Mouse (Mus musculus) embryonic facial prominence, embryonic 14.5 days (tissue): ENCODE data around the gene Kcne3. TPM values are rescaled to one million over a fixed set of nuclear protein-coding genes. Genes with fewer than 3 reads are reported as not detected.
A peak's percentile ranks its signal among the peaks of the same experiment; 100 is the strongest.

ENCODE experiments used
- ATAC-seq: fragments of 200-750 bp; cut with Nextera tagmentation; 2 replicates; pipeline ENCODE4 v1.8.0; 2017; ENCODE audit warnings: low read depth, moderate number of reproducible peaks, moderate TSS enrichment
- DNase-seq: peaks from one replicate; pipeline ENCODE4 v3.0.0-alpha.2; 2015; ENCODE audit warnings: low spot score
- H3K27ac ChIP-seq: fragments of 300-500 bp; sonication (generic); replicated peaks from 2 replicates; pipeline ENCODE4 v1.5.1; 2014; ENCODE audit warnings: low read depth, mild to moderate bottlenecking, low read length, moderate library complexity
- H3K27me3 ChIP-seq: fragments of 300-500 bp; sonication (generic); replicated peaks from 2 replicates; pipeline ENCODE4 v1.6.1; 2014; ENCODE audit warnings: low read length; ENCODE audit not compliant: control insufficient read depth, insufficient read depth
- H3K36me3 ChIP-seq: fragments of 300-500 bp; sonication (generic); 2 replicates; pipeline ENCODE4 v1.6.1; 2014; ENCODE audit warnings: low read length, mixed read lengths; ENCODE audit not compliant: control insufficient read depth, insufficient read depth
- H3K4me1 ChIP-seq: fragments of 300-500 bp; sonication (generic); 2 replicates; pipeline ENCODE4 v1.6.1; 2014; ENCODE audit warnings: antibody characterized with exemption, low read length; ENCODE audit not compliant: control insufficient read depth, insufficient read depth
- H3K4me2 ChIP-seq: fragments of 300-500 bp; sonication (generic); 2 replicates; pipeline ENCODE4 v1.6.1; 2014; ENCODE audit warnings: low read depth, mild to moderate bottlenecking, low read length, moderate library complexity, mixed read lengths
- H3K4me3 ChIP-seq: fragments of 300-500 bp; sonication (generic); 2 replicates; pipeline ENCODE4 v1.5.1; 2014; ENCODE audit warnings: low read depth, mild to moderate bottlenecking, low read length
- H3K9ac ChIP-seq: fragments of 300-500 bp; sonication (generic); 2 replicates; pipeline ENCODE4 v1.6.1; 2014; ENCODE audit warnings: low read depth, mild to moderate bottlenecking, low read length, moderate library complexity, mixed read lengths
- H3K9me3 ChIP-seq: fragments of 300-500 bp; sonication (generic); 2 replicates; pipeline ENCODE4 v1.6.1; 2016; ENCODE audit warnings: low read length; ENCODE audit not compliant: control insufficient read depth
- WGBS: fragments of 180-500 bp; shearing (Covaris S2); extraction: QIAGEN DNeasy Blood & Tissue Kit; methylation state at CpG from one replicate; pipeline ENCODE4 v1.1.7; 2014; 5-methylcytosine and 5-hydroxymethylcytosine counted together
- polyA plus RNA-seq: library from polyadenylated mRNA; unstranded; fragments of >200 nt; fragmentation: Nextera tagmentation; extraction: Ambion mirVana; gene quantifications from 2 replicates; pipeline ENCODE4 v1.2.1, GENCODE M21; 2014

The Kcne3 gene
- polyA plus RNA-seq, 1 experiment from 2014 or later, result 12.4 TPM

GRCm38 (mm10) chr7:100178016-100178890, 2.0 kb downstream of the Kcne3 start:
- Histone ChIP-seq H3K27me3 (peaks cover 31% of the 10 kb centered on the region), H3K27ac (no peak overlapping the region), H3K4me2 (peak overlapping the region; percentile 83), H3K9ac (peak overlapping the region; percentile 41; the same call in 1 of the 2 replicates), H3K4me3 (peak overlapping the region; percentile 42), H3K9me3 (no peaks in the 10 kb centered on the region), H3K36me3 (no peaks in the 10 kb centered on the region), H3K4me1 (peaks cover 5% of the 10 kb centered on the region)
- DNase-seq, result peak; percentile 85
- 6% methylated on average over 30 of the region's 30 CpGs for WGBS
- peak; percentile 91 for ATAC-seq

GRCm38 (mm10) chr7:100178891-100179233, 2.6 kb downstream of the Kcne3 start:
- H3K9ac ChIP-seq, result peak overlapping the region; percentile 41; the same call in 1 of the 2 replicates
- no peak overlapping the region for H3K27ac ChIP-seq
- peaks cover 31% of the 10 kb centered on the region for H3K27me3 ChIP-seq
- peak overlapping the region; percentile 42 for H3K4me3 ChIP-seq
- peak; percentile 17 for DNase-seq
- H3K4me1 ChIP-seq, result peaks cover 5% of the 10 kb centered on the region
- WGBS, result 4% methylated on average over 15 of the region's 15 CpGs
- H3K36me3 ChIP-seq, result no peaks in the 10 kb centered on the region
- ATAC-seq, result peak; percentile 26; the same call in 1 of the 2 replicates
- peak overlapping the region; percentile 83 for H3K4me2 ChIP-seq
- no peaks in the 10 kb centered on the region for H3K9me3 ChIP-seq

GRCm38 (mm10) chr7:100179394-100179793, 3.1 kb downstream of the Kcne3 start:
- Histone ChIP-seq H3K4me3 (peak overlapping the region; percentile 42), H3K9me3 (no peaks in the 10 kb centered on the region), H3K36me3 (no peaks in the 10 kb centered on the region), H3K9ac (no peak overlapping the region; the same call in 1 of the 2 replicates), H3K4me1 (peaks cover 5% of the 10 kb centered on the region), H3K27me3 (peaks cover 31% of the 10 kb centered on the region), H3K4me2 (peak overlapping the region; percentile 83), H3K27ac (no peak overlapping the region)
- DNase-seq (no peak), ATAC-seq (no peak)
- 52% methylated on average over 7 of the region's 7 CpGs for WGBS

- H3K27ac ChIP-seq, result no peak overlapping the region
- H3K4me1 ChIP-seq, result peaks cover 5% of the 10 kb centered on the region
- 71% methylated on average over 7 of the region's 7 CpGs for WGBS
- no peak overlapping the region; the same call in 1 of the 2 replicates for H3K9ac ChIP-seq
- no peak overlapping the region for H3K4me3 ChIP-seq
- no peaks in the 10 kb centered on the region for H3K9me3 ChIP-seq
- peak overlapping the region; percentile 83; the same call in 1 of the 2 replicates for H3K4me2 ChIP-seq
- no peak for DNase-seq
- H3K27me3 ChIP-seq, result peaks cover 31% of the 10 kb centered on the region
- no peak for ATAC-seq
- H3K36me3 ChIP-seq, result no peaks in the 10 kb centered on the region
Observed at GRCm38 (mm10) chr7:100179836-100180407, 3.6 kb downstream of the Kcne3 start.

GRCm38 (mm10) chr7:100181176-100181575, 4.9 kb downstream of the Kcne3 start:
- Histone ChIP-seq H3K4me2 (no peak overlapping the region), H3K4me1 (peaks cover 5% of the 10 kb centered on the region), H3K9ac (no peak overlapping the region), H3K36me3 (no peaks in the 10 kb centered on the region), H3K4me3 (no peak overlapping the region), H3K27me3 (peaks cover 31% of the 10 kb centered on the region), H3K27ac (no peak overlapping the region), H3K9me3 (no peaks in the 10 kb centered on the region)
- ATAC-seq (no peak), DNase-seq (no peak)
- 78% methylated on average over 2 of the region's 2 CpGs for WGBS

- H3K9ac ChIP-seq, result no peak overlapping the region
- ATAC-seq, result no peak
- no peaks in the 10 kb centered on the region for H3K36me3 ChIP-seq
- no peak overlapping the region for H3K27ac ChIP-seq
- H3K9me3 ChIP-seq, result no peaks in the 10 kb centered on the region
- peaks cover 31% of the 10 kb centered on the region for H3K27me3 ChIP-seq
- H3K4me1 ChIP-seq, result peaks cover 5% of the 10 kb centered on the region
- DNase-seq, result no peak
- H3K4me3 ChIP-seq, result no peak overlapping the region
- 66% methylated on average over 3 of the region's 3 CpGs for WGBS
- H3K4me2 ChIP-seq, result no peak overlapping the region
Observed at GRCm38 (mm10) chr7:100181614-100182013, 5.3 kb downstream of the Kcne3 start.

GRCm38 (mm10) chr7:100182388-100182787, 6.1 kb downstream of the Kcne3 start:
- Histone ChIP-seq H3K9ac (no peak overlapping the region), H3K27me3 (peaks cover 27% of the 10 kb centered on the region), H3K4me2 (no peak overlapping the region), H3K36me3 (no peaks in the 10 kb centered on the region), H3K27ac (no peak overlapping the region), H3K4me3 (no peak overlapping the region), H3K4me1 (peaks cover 5% of the 10 kb centered on the region), H3K9me3 (no peaks in the 10 kb centered on the region)
- DNase-seq (no peak), ATAC-seq (no peak)
- WGBS, result 76% methylated on average over 3 of the region's 3 CpGs

- WGBS, result 24% methylated on average over 7 of the region's 7 CpGs
- H3K9ac ChIP-seq, result no peak overlapping the region
Observed at GRCm38 (mm10) chr7:100187601-100188000, 11.3 kb downstream of the Kcne3 start.

More at GRCm38 (mm10) chr7:100187601-100188000, 11.3 kb downstream of the Kcne3 start:
- no peak overlapping the region for H3K27ac ChIP-seq
- no peak overlapping the region for H3K4me2 ChIP-seq
- H3K36me3 ChIP-seq, result no peaks in the 10 kb centered on the region
- H3K4me3 ChIP-seq, result no peak overlapping the region
- DNase-seq (peak; percentile 27), ATAC-seq (no peak)
- H3K27me3 ChIP-seq, result no peaks in the 10 kb centered on the region
- no peaks in the 10 kb centered on the region for H3K4me1 ChIP-seq
- no peaks in the 10 kb centered on the region for H3K9me3 ChIP-seq
